Mouse (Mus musculus) adrenal gland, adult (tissue): ENCODE data around the gene B4galt3.
A peak's percentile ranks its signal among the peaks of the same experiment; 100 is the strongest.

ENCODE experiments used
- DNase-seq, 2 experiments: peaks; one replicate each; pipeline ENCODE4 v3.0.0; 2022 to 2023; ENCODE audit warnings: low spot score in 1 of 2; ENCODE audit not compliant: inconsistent age in 2 of 2

Gene B4galt3

DNA sequence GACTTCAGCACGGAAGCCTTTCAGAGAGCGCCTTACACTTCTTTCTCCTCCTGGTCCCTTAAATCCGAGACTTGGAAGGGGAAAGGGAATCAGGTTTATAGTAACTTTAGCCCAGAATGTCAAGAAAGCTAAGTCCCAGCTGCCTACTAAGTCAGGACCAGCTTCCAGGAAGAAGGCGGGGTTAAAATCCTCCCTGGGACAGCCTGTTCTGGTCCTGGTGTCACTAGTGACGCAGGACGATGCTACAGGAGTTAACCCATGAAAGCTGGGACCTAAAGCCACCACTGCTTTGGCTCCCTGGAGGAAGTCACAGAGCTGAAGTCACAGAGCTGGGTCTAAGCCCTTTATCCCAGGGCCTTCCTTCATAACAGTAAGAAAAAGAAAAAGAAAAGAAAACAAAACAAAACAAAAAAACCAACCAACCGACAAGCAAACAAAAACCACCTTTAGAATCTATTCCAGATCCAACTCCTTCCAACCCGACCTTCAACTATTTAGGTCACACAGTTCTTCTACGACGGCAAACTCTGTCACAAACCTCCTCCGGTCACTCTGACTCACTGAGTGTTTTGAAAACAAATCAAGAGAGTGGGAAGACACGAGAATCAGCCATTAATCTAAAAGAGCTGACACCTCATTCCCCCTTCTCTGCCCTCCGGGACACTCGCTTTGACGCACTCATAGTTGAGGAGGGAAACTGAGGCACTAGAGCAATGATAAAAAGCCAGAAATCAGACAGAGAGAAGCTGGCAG, 30.0 kb upstream of the B4galt3 start:
- peak; percentile 83 to 92 for DNase-seq

GRCm38 (mm10) chr1:171240911-171241310, 29.2 kb upstream of the B4galt3 start:
- DNase-seq = peak; percentile 67 to 86

DNA sequence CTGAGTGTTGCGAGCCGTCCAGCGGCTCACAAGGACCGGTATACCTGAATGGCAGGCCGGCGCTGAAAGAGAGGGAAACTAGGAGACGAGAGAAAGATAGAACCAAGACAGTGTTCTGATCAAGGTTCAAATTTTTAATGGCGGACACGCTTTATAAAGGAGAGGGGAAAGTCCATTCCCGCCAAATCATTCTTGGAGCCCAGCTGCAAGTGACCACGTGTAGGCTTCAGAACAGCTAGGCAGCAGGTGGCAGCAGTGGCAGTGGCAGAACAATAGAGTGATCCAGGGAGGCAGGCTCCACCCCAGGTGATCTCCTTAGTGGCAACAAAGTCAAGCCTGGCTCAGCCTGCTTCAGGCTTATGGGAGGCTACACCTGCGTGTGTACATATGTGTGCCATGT, 28.2 kb upstream of the B4galt3 start:
- DNase-seq = peak in 1 of 2 experiments; percentile 62

DNA sequence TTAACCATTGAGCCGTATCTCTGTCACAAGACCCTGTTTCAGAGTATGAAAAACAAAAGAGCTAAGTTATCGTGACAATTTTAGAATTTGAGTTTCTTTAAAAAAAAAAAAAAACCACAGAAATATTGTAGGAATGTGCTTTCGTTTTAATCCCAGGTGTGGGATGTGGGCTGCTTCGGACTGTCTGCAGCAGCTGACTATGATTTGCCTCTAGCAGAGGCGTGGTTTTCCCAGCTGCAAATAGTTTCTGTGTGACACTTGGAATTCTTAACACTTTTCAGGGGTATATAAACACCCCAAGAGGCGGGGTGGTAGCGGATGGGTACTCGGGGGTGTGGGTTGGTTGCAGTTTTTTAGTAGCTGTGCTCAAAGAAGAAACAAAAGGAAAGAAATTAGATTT, 24.8 kb upstream of the B4galt3 start:
- no peak for DNase-seq

DNA sequence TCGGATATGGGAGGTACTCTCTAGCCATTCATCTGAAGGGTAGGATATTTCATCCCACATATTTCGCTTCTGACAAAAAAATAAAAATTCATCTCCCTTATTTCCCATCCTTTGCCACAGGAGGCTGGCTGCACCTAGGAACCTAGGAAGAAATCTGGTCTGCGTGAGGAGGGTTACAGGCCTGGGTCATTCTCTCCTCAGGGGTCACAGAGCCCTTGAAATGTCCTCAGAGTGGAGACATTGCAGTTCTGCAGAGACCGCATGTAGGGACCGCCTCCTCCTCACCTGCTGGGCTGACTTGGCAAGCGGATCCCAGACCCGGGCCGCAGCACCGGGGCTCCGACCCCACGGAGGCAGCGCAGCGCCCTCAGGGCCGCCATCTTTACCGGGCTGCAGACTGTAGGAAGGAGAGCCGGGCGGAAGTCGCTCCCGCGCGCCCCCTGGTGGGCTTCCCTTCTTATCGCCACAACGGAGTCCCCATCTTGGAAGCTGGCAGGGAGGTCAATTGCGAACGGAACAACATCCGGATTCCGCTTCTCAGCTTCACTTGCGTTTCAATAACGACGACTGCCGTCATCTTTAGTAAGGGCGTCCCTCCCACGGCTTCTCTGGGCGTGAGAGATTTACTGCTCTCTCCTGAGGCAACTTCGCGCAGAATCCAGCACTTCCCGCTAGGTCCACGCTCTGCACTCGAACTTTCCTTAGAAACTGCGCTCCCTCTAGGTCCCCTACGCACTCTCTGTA, 23.2 kb upstream of the B4galt3 start:
- DNase-seq = peak; percentile 98 to 99

- no peak for DNase-seq
Measured at GRCm38 (mm10) chr1:171247453-171247841, 22.7 kb upstream of the B4galt3 start.

DNA sequence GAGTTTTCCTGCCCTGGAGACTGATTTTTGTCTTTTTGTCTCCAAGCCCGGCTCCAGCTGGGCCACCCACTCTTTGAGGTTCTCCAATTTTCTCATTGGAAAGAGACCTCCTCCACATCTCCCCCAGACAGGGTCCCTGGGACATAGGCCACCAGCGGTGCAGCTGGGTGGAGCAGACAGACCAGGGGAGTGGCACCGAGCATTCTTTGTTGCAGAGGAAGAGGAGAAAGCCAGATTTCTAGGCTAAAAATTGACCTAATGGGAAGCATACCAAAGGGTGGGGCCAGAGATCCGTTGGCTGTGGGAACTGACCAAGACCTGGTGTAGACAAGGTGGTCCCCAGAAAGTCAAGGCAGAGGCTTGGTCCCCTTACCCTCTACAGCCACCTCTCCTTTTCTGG, 22.2 kb upstream of the B4galt3 start:
- DNase-seq = no peak

DNA sequence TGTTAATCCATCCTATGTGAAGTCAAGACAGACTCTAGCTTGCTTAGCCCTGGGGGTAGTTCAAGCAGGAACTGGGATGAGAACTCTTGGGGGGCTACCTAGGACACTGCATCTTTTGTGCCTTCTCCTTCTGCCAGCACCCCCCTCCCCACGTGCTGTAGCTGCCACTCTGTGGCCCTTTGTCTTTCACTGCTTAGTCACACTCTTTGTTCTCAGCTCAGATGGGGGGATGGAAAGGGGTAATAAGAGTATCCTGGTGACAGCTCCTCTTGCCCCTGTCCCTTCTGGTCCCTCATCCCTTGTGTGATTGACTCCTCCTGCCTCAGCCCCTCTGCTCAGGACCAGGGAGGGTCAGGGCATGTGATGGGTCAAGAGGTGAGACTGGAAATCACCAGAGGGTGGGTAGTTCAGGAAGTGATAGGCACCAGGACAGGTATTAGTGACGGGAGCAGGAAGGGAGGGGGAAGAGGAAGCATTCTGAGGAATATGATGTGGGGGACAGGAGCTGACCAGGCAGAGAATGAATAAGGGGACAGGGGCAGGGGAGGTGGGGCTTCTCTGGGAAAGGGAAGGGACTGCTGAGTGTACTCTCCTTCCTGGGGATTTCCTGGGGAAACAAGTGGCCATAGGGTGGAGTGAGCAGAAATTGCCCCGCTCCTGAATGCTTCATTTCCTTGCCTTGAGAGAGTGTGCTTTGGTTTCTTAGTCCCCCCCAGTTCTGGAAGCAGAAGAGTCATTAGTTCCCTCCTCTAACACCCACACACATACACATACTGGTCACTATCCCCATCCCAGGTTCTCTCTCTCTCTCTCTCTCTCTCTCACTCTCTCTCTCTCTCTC, 21.5 kb upstream of the B4galt3 start:
- peak in 1 of 2 experiments; percentile 48 for DNase-seq

DNA sequence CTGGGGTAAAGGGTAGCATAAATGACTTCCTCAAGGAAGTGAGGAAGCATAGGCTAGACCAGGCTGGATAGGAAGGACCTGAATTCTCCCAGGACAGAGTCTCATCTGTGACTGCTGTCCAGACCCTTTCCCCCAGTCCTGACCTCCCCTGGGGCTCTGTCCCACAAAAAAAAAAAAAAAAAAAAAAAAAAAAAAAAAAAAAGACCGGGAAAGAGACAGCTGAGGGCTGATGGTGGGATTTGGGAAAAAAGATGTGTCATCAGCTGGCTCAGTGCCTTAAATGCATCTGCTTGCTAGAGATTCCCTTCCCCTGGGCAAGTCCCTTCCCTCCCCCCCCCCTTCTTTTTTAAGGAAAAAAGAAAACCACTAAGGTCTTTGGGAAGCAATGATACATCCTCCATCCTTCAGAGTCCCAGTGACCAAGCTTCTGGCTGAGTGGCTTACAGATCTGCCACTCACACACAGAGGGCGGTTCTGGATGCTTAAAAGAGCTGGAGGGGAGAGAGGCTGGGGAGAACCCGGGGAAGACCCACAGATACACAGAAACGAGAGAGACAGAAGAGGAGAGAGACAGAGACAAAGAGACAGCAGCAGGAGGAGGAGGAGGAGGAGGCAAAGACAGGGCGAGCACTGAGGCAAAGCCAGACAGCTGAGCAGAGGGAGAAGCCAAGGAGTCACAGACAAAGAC, 20.1 kb upstream of the B4galt3 start, which contains the start of gene Adamts4:
TSS of gene Adamts4 (plus strand) at position 509 of the 688 bp plus-strand sequence.
- no peak for DNase-seq

GRCm38 (mm10) chr1:171250680-171251593, 19.2 kb upstream of the B4galt3 start, which contains the start of gene Ndufs2:
Gene Ndufs2 (minus strand): TSS chr1:171251388.
- no peak for DNase-seq

GRCm38 (mm10) chr1:171251594-171252324, 18.4 kb upstream of the B4galt3 start:
- DNase-seq = no peak

- DNase-seq = no peak
Measured at GRCm38 (mm10) chr1:171252415-171252814, 17.7 kb upstream of the B4galt3 start.

GRCm38 (mm10) chr1:171256095-171256818, 13.9 kb upstream of the B4galt3 start:
- peak; percentile 71 to 90 for DNase-seq

DNA sequence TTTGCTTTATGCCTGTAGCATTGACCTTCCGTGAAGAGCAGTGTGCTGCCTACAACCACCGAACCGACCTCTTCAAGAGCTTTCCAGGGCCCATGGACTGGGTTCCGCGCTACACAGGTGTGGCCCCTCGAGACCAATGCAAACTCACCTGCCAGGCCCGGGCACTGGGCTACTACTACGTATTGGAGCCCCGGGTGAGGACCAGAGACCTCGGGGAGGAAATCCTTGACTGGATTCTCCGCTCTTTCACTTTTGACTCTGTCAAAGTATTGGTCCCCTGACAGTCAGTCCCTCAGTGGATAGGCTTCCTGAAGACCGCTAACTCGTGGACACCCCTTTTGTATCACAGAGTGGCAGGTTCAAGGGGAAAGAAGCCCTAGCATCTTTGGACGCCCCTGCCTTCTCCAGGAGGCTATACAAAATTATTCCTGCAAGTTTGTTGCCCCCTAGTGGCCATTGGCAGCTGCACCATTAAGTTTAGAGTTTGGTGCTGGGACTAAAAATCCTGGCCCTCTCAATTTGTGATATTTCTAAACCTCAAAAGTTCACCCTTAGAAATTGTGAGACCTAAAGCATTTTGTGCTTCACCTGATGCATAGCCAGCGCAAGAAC, 13.1 kb upstream of the B4galt3 start:
- DNase-seq = peak; percentile 70 to 91

- DNase-seq = no peak
Measured at GRCm38 (mm10) chr1:171257781-171258180, 12.3 kb upstream of the B4galt3 start.

DNA sequence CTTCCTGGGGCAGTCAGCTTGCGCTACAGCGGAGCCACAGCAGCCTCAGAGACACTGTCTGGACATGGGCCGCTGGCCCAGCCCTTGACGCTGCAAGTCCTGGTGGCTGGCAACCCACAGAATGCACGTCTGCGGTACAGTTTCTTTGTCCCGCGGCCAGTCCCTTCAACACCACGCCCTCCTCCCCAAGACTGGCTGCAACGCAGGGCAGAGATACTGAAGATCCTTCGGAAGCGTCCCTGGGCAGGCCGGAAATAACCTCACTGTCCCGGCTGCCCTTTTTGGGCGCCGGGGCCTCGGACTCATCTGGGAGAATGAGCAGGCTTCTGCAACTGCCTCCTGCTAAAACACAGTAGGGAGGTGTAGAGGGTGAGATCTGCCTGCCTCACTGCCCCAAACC, 11.2 kb upstream of the B4galt3 start:
- no peak for DNase-seq

- DNase-seq = peak; percentile 73 to 88
Measured at GRCm38 (mm10) chr1:171260316-171260715, 9.8 kb upstream of the B4galt3 start.

- peak; percentile 72 to 88 for DNase-seq
Measured at GRCm38 (mm10) chr1:171262594-171263130, 7.5 kb upstream of the B4galt3 start.
